Mouse (Mus musculus): ENCODE data around the gene Rps8. TPM values are rescaled to one million over a fixed set of nuclear protein-coding genes. Genes with fewer than 3 reads are reported as not detected.

The Rps8 gene
- polyA plus RNA-seq, 1 experiment: 185 TPM

DNA sequence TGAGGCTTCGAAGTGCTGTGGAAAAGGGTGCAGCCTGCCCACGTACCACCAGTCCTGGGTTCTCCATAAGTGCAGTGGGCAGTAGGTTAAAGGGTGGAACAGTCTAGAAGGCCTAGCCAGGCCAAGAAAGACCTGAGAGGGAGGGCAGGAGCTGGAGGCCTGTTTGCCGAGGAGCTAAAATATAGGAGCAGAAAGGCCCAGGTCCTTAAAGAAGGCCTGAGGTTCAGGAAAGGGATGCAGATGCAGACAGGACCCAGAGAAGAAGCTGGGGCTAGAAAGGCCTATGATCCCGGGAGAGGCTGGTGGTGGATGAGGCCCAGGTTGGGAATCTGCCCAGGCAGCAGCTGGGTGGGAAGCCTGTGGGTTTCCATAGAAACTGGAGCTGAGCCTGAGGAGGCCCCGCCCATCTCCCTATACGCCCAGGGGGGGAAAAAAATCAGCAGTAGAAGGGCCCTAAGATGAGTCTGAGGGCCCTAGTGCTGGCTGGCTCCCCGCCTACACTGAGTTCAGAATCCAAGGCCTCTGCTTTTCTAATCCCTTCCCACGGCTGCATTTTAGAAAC, 30.6 kb downstream of the Rps8 start, which contains the start of gene Btbd19:
TSS of gene Btbd19 (minus strand) at position 378 of the 562 bp plus-strand sequence.
- Histone ChIP-seq H3K27ac (ENCODE audit: control insufficient read depth, insufficient read depth, low read depth, low read length) (peak within 1 kb of the TSS; percentile 16), H3K4me1 (ENCODE audit: control insufficient read depth, insufficient read depth, low read length) (peaks cover 19% of the 10 kb centered on the region), H3K36me3 (ENCODE audit: control insufficient read depth, insufficient read depth, low read length) (no peaks in the 10 kb centered on the region), H3K4me3 (ENCODE audit: control insufficient read depth, low read depth, low read length) (no peak within 1 kb of the TSS), H3K27me3 (ENCODE audit: control insufficient read depth, insufficient read depth, low read length) (no peaks in the 10 kb centered on the region)
- no peak for TF ChIP-seq POLR2A (IDR thresholded peaks at IDR 0.05; ENCODE audit: control insufficient read depth, low read depth, low read length)
- TF ChIP-seq CTCF (IDR thresholded peaks at IDR 0.05; ENCODE audit: control insufficient read depth, insufficient read depth, insufficient replicate concordance, low read depth, low read length): no peak

DNA sequence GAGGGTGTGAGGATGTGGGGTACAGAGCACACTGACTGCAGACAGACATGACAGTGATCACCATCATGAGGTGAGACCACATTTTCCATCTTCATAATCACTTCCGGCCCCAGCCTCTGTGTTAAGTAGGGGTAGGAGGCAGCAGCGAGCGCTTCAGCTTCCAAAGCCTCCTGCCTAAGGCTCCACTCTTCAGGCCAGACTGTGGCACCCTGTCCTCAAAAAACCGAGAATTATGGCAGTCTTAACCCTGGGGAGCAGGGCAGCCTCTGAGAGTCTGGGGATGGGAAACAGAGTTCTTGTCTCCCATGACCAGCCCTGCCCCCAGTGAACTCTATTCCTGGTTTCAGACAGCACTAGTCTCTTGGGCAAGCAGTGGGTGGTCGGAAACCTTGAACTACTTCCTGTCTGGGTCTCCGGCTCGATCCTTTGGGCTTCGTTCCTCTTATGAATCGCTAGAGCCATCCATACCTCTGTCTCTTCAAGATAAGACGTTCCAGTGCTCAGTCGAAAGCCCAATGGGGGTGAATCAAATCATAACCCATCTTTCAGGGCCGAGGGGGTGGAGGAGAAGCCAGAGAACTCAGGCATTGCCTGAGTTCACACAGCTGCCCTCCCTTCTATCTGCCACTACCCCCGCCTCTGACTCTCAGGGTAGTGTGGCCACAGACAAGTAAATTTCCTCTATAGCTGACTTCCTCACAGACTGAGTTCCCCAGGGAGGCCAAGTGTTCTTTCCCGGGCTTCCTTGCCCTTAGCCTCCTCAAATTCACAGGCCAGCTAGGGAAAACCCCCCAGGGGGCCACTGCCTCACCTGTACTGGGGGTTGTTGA, 31.3 kb downstream of the Rps8 start:
- Histone ChIP-seq H3K27me3 (ENCODE audit: control insufficient read depth, insufficient read depth, low read length) (no peaks in the 10 kb centered on the region), H3K4me1 (ENCODE audit: control insufficient read depth, insufficient read depth, low read length) (peaks cover 26% of the 10 kb centered on the region), H3K27ac (ENCODE audit: control insufficient read depth, insufficient read depth, low read depth, low read length) (peak overlapping the region; percentile 16), H3K4me3 (ENCODE audit: control insufficient read depth, low read depth, low read length) (no peak overlapping the region), H3K36me3 (ENCODE audit: control insufficient read depth, insufficient read depth, low read length) (no peaks in the 10 kb centered on the region)
- no peak for TF ChIP-seq POLR2A (IDR thresholded peaks at IDR 0.05; ENCODE audit: control insufficient read depth, low read depth, low read length)
- no peak for TF ChIP-seq CTCF (IDR thresholded peaks at IDR 0.05; ENCODE audit: control insufficient read depth, insufficient read depth, insufficient replicate concordance, low read depth, low read length)

DNA sequence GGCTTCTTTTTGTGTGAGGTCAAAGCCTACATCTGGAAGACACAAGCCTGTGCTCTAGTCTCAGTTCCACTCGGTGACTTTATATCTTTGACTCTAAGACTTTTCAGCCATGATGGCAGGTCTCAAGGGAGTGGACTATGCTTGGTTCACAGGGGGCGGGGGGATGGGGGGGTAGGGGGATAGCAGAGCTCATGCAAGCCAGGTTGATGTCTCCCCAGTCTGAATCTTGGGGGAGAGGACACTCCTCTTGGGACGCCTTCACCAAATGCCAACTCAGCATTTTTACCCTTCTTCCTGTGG, 31.9 kb downstream of the Rps8 start:
- Histone ChIP-seq H3K36me3 (ENCODE audit: control insufficient read depth, insufficient read depth, low read length) (no peaks in the 10 kb centered on the region), H3K27ac (ENCODE audit: control insufficient read depth, insufficient read depth, low read depth, low read length) (no peak overlapping the region), H3K27me3 (ENCODE audit: control insufficient read depth, insufficient read depth, low read length) (no peaks in the 10 kb centered on the region), H3K4me1 (ENCODE audit: control insufficient read depth, insufficient read depth, low read length) (peaks cover 27% of the 10 kb centered on the region), H3K4me3 (ENCODE audit: control insufficient read depth, low read depth, low read length) (no peak overlapping the region)
- TF ChIP-seq POLR2A (IDR thresholded peaks at IDR 0.05; ENCODE audit: control insufficient read depth, low read depth, low read length) (no peak), CTCF (IDR thresholded peaks at IDR 0.05; ENCODE audit: control insufficient read depth, insufficient read depth, insufficient replicate concordance, low read depth, low read length) (no peak)

DNA sequence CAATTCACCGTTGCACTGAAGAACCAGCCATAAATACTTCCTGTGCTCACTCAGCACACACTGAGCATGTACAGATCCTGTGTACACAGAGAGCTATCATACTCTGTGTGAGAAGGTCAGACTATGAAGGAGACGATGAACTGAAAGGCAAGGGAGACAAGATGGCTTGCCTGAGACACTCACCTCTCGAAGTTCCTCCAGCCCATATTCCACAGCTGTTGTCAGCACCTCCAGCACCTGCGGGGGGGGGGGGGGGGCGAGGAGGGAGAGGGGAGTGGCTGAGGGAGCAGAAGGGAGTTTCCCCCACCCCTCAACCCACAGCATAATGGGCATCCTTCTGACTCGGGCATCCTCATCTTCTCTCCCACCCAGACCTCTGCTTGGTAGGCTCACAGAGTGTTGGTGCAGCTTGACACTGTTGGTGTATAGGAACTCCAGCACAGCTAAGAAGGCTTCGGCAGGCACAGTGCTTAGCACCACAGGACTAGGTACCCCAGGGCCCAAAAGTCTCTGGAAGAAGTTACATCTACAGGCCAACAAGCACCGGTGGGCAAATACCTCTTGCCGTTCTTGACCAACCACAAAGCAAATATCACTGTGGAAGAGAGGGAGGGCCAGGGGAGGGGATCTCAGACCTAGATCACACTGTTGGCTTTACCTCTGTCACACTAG, 32.4 kb downstream of the Rps8 start:
- H3K4me1 ChIP-seq (ENCODE audit: control insufficient read depth, insufficient read depth, low read length): peaks cover 27% of the 10 kb centered on the region
- no peaks in the 10 kb centered on the region for H3K27me3 ChIP-seq (ENCODE audit: control insufficient read depth, insufficient read depth, low read length)
- no peaks in the 10 kb centered on the region for H3K36me3 ChIP-seq (ENCODE audit: control insufficient read depth, insufficient read depth, low read length)
- H3K4me3 ChIP-seq (ENCODE audit: control insufficient read depth, low read depth, low read length): no peak overlapping the region
- no peak for TF ChIP-seq CTCF (IDR thresholded peaks at IDR 0.05; ENCODE audit: control insufficient read depth, insufficient read depth, insufficient replicate concordance, low read depth, low read length)
- TF ChIP-seq POLR2A (IDR thresholded peaks at IDR 0.05; ENCODE audit: control insufficient read depth, low read depth, low read length): no peak
- H3K27ac ChIP-seq (ENCODE audit: control insufficient read depth, insufficient read depth, low read depth, low read length): no peak overlapping the region

DNA sequence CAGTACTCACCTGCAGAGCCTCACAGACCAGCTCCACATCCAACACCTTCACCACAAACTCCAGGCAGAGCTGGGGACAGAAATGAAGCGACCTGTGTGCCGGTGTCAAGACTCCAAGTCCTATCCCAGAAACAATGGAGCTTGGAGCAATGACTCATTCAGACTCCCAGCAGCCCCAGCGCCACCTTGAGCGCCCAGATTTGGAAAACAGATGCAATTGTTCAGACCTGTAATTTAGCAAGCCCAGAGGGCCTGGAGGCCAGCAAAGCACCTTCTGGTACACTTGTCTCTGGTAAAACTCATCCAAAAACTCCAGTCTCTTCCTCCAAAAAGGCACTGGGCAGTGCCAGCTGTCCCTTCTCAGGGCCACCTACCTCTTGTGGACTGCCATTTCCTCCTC, 33.8 kb downstream of the Rps8 start:
- Histone ChIP-seq H3K27me3 (ENCODE audit: control insufficient read depth, insufficient read depth, low read length) (no peaks in the 10 kb centered on the region), H3K4me3 (ENCODE audit: control insufficient read depth, low read depth, low read length) (no peak overlapping the region), H3K4me1 (ENCODE audit: control insufficient read depth, insufficient read depth, low read length) (peaks cover 22% of the 10 kb centered on the region), H3K27ac (ENCODE audit: control insufficient read depth, insufficient read depth, low read depth, low read length) (no peak overlapping the region), H3K36me3 (ENCODE audit: control insufficient read depth, insufficient read depth, low read length) (no peaks in the 10 kb centered on the region)
- no peak for TF ChIP-seq POLR2A (IDR thresholded peaks at IDR 0.05; ENCODE audit: control insufficient read depth, low read depth, low read length)
- no peak for TF ChIP-seq CTCF (IDR thresholded peaks at IDR 0.05; ENCODE audit: control insufficient read depth, insufficient read depth, insufficient replicate concordance, low read depth, low read length)

DNA sequence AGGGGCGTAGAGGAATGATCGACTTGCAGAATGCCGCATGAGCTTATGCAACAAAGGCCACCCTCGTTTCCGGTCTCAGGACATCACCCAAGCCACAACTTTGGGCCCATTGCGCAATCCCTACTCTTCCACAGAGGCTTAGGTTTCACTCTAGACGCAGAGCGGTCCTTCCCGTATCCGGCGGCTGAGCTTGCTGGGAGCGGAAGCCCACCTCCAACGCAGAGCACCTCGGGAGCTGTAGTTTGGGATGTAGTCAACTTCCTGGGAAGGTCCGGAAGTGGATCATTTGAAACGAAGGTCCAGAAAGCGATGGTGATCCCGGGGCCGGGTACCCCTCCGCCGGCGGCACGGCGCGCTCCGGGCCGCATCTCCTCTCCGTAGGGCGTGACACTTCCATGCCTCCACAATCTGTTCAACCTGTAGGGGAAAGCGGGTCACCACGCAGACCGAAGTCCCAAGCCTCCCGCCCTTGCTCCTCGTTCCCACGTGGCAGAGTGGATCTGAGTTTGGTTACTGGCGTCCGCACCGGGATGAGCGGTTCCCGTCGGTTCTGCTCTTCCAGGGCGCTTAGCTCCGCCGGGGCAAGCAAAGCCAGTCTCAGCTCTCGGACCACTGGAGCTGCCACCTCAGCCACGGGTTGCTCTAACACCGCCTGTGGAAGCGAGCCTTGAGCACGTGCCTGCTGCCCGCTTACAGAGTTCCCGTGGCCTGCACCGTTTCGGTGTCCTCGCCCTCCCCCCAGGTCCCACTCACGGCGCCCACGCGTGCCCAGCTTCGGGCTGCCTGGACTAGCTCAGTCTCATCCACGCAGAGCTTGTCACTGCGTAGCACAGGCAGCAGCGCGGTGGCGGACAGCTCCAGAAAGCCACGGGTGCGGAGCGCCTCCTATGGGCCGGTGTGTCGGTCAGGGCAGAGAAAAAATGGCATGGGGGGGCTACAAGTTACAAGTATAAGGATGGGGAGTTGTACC, 35.3 kb downstream of the Rps8 start:
- TF ChIP-seq CTCF (IDR thresholded peaks at IDR 0.05; ENCODE audit: control insufficient read depth, insufficient read depth, insufficient replicate concordance, low read depth, low read length): peak; percentile 56; the same call in 1 of the 2 replicates
- TF ChIP-seq POLR2A (IDR thresholded peaks at IDR 0.05; ENCODE audit: control insufficient read depth, low read depth, low read length): peak; percentile 85
- Histone ChIP-seq H3K27ac (ENCODE audit: control insufficient read depth, insufficient read depth, low read depth, low read length) (peak overlapping the region; percentile 73), H3K36me3 (ENCODE audit: control insufficient read depth, insufficient read depth, low read length) (no peaks in the 10 kb centered on the region), H3K4me1 (ENCODE audit: control insufficient read depth, insufficient read depth, low read length) (peaks cover 19% of the 10 kb centered on the region), H3K27me3 (ENCODE audit: control insufficient read depth, insufficient read depth, low read length) (no peaks in the 10 kb centered on the region), H3K4me3 (ENCODE audit: control insufficient read depth, low read depth, low read length) (peak overlapping the region; percentile 89)

Data from testis, adult 2 months (tissue).